Mouse (Mus musculus) forebrain, postnatal 0 days (tissue): ENCODE measurements around the gene Cd8b1. TPM values are rescaled to one million over a fixed set of nuclear protein-coding genes. Genes with fewer than 3 reads are reported as not detected.

Experiments used
- ATAC-seq: fragments of 200-750 bp; cut with Nextera tagmentation; 2 replicates; pipeline ENCODE4 v1.8.0; 2017; ENCODE audit warnings: mild to moderate bottlenecking, moderate library complexity
- DNase-seq: peaks from one replicate; pipeline ENCODE4 v3.0.0-alpha.2; 2015
- H3K27ac ChIP-seq: fragments of 300-500 bp; sonication (generic); 2 replicates; pipeline ENCODE4 v1.5.1; 2014; ENCODE audit warnings: low read depth, mild to moderate bottlenecking, antibody characterized with exemption, low read length, moderate library complexity, mixed read lengths
- H3K27me3 ChIP-seq: fragments of 300-500 bp; sonication (generic); 2 replicates; pipeline ENCODE4 v1.6.1; 2014; ENCODE audit warnings: mild to moderate bottlenecking, low read length, mixed read lengths; ENCODE audit not compliant: insufficient read depth
- H3K36me3 ChIP-seq: fragments of 300-500 bp; sonication (generic); 2 replicates; pipeline ENCODE4 v1.6.1; 2014; ENCODE audit warnings: mild to moderate bottlenecking, moderate library complexity; ENCODE audit not compliant: insufficient read depth
- H3K4me1 ChIP-seq: fragments of 300-500 bp; sonication (generic); 2 replicates; pipeline ENCODE4 v1.6.1; 2014; ENCODE audit warnings: antibody characterized with exemption; ENCODE audit not compliant: insufficient read depth
- H3K4me2 ChIP-seq: fragments of 300-500 bp; sonication (generic); 2 replicates; pipeline ENCODE4 v1.6.1; 2014; ENCODE audit warnings: low read depth, mild to moderate bottlenecking, moderate library complexity
- H3K4me3 ChIP-seq: fragments of 300-500 bp; sonication (generic); 2 replicates; pipeline ENCODE4 v1.5.1; 2014; ENCODE audit warnings: low read depth, low read length, mixed read lengths
- H3K9ac ChIP-seq: fragments of 300-500 bp; sonication (generic); 2 replicates; pipeline ENCODE4 v1.6.1; 2014; ENCODE audit warnings: mild to moderate bottlenecking
- H3K9me3 ChIP-seq: fragments of 300-500 bp; sonication (generic); 2 replicates; pipeline ENCODE4 v1.6.1; 2016; ENCODE audit warnings: low read length
- CTCF ChIP-seq: sonication (generic); IDR thresholded peaks from 2 replicates; pipeline ENCODE4 v1.5.1; 2016; ENCODE audit warnings: antibody characterized with exemption, control low read depth, low read depth
- WGBS: fragments of 180-500 bp; shearing (Covaris S2); extraction: QIAGEN DNeasy Blood & Tissue Kit; methylation state at CpG from one replicate; pipeline ENCODE4 v1.1.7; 2014; 5-methylcytosine and 5-hydroxymethylcytosine counted together
- polyA plus RNA-seq: library from polyadenylated mRNA; unstranded; fragments of >200 nt; fragmentation: Nextera tagmentation; extraction: Ambion mirVana; gene quantifications from 2 replicates; pipeline ENCODE4 v1.2.1, GENCODE M21; 2015
- total RNA-seq: library from RNA; depleted of rRNA; stranded (reverse); fragments of >200 nt; gene quantifications from 2 replicates; pipeline ENCODE4 v1.2.3, GENCODE M21; 2014

The Cd8b1 gene
- total and polyA plus RNA-seq, 2 experiments from 2014 or later: not detected

DNA sequence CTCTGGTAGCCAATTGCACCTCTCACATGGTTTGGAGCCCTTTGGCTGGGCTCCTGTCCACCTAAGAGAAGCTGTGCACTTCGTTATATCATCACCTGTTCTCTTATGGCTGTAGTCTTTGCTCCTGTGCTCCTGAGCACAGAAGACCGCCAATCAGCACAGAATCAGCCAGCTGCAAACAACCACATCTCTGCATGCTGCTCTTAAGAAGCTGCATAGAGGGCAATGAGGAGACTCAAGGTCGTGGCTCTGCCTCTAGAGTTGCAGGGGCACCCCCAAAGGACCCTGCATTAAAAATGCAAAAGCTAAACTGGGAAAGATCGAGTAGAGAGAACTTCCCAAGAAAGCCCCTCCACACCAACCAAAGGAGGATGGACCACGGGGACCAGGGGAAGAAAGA, 38.2 kb downstream of the Cd8b1 start:
- no peak overlapping the region for H3K4me2 ChIP-seq
- WGBS: 62% methylated on average over 5 of the region's 5 CpGs
- ATAC-seq: no peak
- TF ChIP-seq CTCF: no peak
- H3K4me3 ChIP-seq: no peak overlapping the region
- no peaks in the 10 kb centered on the region for H3K4me1 ChIP-seq
- no peaks in the 10 kb centered on the region for H3K27me3 ChIP-seq
- H3K9ac ChIP-seq: no peak overlapping the region
- no peaks in the 10 kb centered on the region for H3K9me3 ChIP-seq
- H3K27ac ChIP-seq: no peak overlapping the region
- no peaks in the 10 kb centered on the region for H3K36me3 ChIP-seq
- DNase-seq: no peak

DNA sequence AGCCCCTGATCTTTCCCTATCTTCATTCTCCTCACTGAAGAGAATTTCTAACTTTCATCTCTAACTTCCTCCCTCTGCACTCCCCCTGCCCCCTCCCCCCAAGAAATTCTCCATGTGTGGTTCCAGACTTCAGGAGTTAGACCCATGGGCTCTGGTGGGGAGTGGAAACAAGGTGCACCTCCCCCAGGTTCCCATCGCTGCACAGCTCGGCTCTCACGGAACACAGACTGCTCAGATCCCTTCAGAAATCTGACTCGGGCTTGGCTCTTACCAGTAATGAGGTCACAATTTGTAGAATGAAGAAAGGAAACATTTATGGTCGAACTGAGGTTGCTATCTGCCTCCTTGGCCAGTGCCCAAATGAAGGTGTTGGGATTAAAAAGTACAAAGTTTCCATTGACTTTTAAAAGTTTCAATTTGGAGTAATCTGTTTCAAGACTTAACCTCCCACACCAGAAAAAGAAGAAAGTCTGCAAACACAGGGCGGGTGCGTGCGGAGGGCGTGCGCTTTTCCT, 38.6 kb downstream of the Cd8b1 start:
- Histone ChIP-seq H3K4me3 (no peak overlapping the region), H3K4me2 (no peak overlapping the region), H3K27me3 (no peaks in the 10 kb centered on the region), H3K9me3 (no peaks in the 10 kb centered on the region), H3K9ac (no peak overlapping the region), H3K27ac (no peak overlapping the region), H3K4me1 (no peaks in the 10 kb centered on the region), H3K36me3 (no peaks in the 10 kb centered on the region)
- 82% methylated on average over 10 of the region's 10 CpGs for WGBS
- no peak for TF ChIP-seq CTCF
- DNase-seq: no peak
- ATAC-seq: no peak

GRCm38 (mm10) chr6:71363995-71364394, 41.4 kb downstream of the Cd8b1 start:
- Histone ChIP-seq H3K27ac (no peak overlapping the region), H3K27me3 (no peaks in the 10 kb centered on the region), H3K4me3 (no peak overlapping the region), H3K36me3 (no peaks in the 10 kb centered on the region), H3K9me3 (no peaks in the 10 kb centered on the region), H3K4me1 (no peaks in the 10 kb centered on the region), H3K9ac (no peak overlapping the region), H3K4me2 (no peak overlapping the region)
- ATAC-seq (no peak), DNase-seq (no peak)
- WGBS: 61% methylated on average over 2 of the region's 2 CpGs
- TF ChIP-seq CTCF: no peak

GRCm38 (mm10) chr6:71369416-71369815, 46.8 kb downstream of the Cd8b1 start:
- no peaks in the 10 kb centered on the region for H3K9me3 ChIP-seq
- H3K4me2 ChIP-seq: no peak overlapping the region
- no peaks in the 10 kb centered on the region for H3K36me3 ChIP-seq
- no peak overlapping the region for H3K4me3 ChIP-seq
- DNase-seq (no peak), ATAC-seq (no peak)
- no peak overlapping the region for H3K27ac ChIP-seq
- WGBS: 94% methylated on average over 6 of the region's 6 CpGs
- H3K4me1 ChIP-seq: no peaks in the 10 kb centered on the region
- no peak overlapping the region for H3K9ac ChIP-seq
- TF ChIP-seq CTCF: no peak
- no peaks in the 10 kb centered on the region for H3K27me3 ChIP-seq

DNA sequence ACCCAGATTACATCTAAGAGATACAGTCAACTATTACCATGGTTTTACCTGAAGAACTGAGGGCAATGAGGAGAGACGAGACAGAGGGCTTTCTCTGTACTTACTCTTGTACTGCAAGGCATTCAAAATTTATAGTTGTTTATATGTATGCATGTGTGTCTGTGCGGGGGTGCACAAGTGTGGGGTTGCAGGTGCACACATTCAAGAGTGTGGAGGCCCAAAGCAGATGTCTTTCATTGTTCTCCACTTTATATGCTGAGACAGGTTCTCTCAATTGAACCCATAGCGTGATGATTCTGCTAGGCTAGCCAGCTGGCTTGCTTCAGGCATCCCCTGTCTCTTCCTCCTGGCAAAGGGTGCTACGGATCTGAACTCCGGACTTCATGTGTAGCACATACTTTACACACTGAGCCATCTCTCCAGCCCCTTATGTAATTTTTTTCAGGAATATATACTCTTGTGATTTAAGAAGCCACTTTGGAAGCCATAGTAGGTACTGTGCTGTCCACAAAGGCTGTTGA, 48.6 kb downstream of the Cd8b1 start:
- H3K4me1 ChIP-seq: no peaks in the 10 kb centered on the region
- DNase-seq: no peak
- no peak for TF ChIP-seq CTCF
- no peak overlapping the region for H3K27ac ChIP-seq
- ATAC-seq: no peak
- H3K27me3 ChIP-seq: no peaks in the 10 kb centered on the region
- no peak overlapping the region for H3K4me3 ChIP-seq
- no peaks in the 10 kb centered on the region for H3K9me3 ChIP-seq
- 93% methylated on average over 5 of the region's 5 CpGs for WGBS
- no peaks in the 10 kb centered on the region for H3K36me3 ChIP-seq
- H3K9ac ChIP-seq: no peak overlapping the region
- no peak overlapping the region for H3K4me2 ChIP-seq

GRCm38 (mm10) chr6:71372041-71372720, 49.6 kb downstream of the Cd8b1 start:
- 86% methylated on average over 5 of the region's 5 CpGs for WGBS
- Histone ChIP-seq H3K9ac (no peak overlapping the region), H3K36me3 (no peaks in the 10 kb centered on the region), H3K27me3 (no peaks in the 10 kb centered on the region), H3K4me2 (no peak overlapping the region), H3K27ac (no peak overlapping the region), H3K4me3 (no peak overlapping the region), H3K9me3 (no peaks in the 10 kb centered on the region), H3K4me1 (no peaks in the 10 kb centered on the region)
- TF ChIP-seq CTCF: no peak
- DNase-seq: no peak
- no peak for ATAC-seq

GRCm38 (mm10) chr6:71373249-71373775, 50.7 kb downstream of the Cd8b1 start, which contains the start of gene Cd8a:
Gene Cd8a, plus strand, starts transcription at chr6:71373427.
- Histone ChIP-seq H3K27me3 (no peaks in the 10 kb centered on the region), H3K4me2 (no peak within 1 kb of the TSS), H3K9ac (no peak within 1 kb of the TSS), H3K4me1 (no peaks in the 10 kb centered on the region), H3K27ac (no peak within 1 kb of the TSS), H3K4me3 (no peak within 1 kb of the TSS), H3K36me3 (no peaks in the 10 kb centered on the region), H3K9me3 (no peaks in the 10 kb centered on the region)
- ATAC-seq (no peak), DNase-seq (no peak)
- no peak for TF ChIP-seq CTCF
- 88% methylated on average over 14 of the region's 14 CpGs for WGBS
